Mouse (Mus musculus) kidney, embryonic 14.5 days (tissue): Measurements from ENCODE around the gene Etv6. TPM values are rescaled to one million over a fixed set of nuclear protein-coding genes. Genes with fewer than 3 reads are reported as not detected.

Source experiments
- ATAC-seq: fragments of 200-750 bp; cut with Nextera tagmentation; 2 replicates; pipeline ENCODE4 v1.8.0; 2017; ENCODE audit warnings: moderate number of reproducible peaks, mild to moderate bottlenecking, moderate TSS enrichment, moderate library complexity; ENCODE audit not compliant: low FRiP score, low TSS enrichment
- H3K27ac ChIP-seq: fragments of 300-500 bp; sonication (generic); 2 replicates; pipeline ENCODE4 v1.5.1; 2014; ENCODE audit warnings: low read depth, mild to moderate bottlenecking, low read length, moderate library complexity, mixed read lengths
- H3K27me3 ChIP-seq: fragments of 300-500 bp; sonication (generic); 2 replicates; pipeline ENCODE4 v1.6.1; 2014; ENCODE audit warnings: mild to moderate bottlenecking, low read length; ENCODE audit not compliant: control insufficient read depth, insufficient read depth
- H3K36me3 ChIP-seq: fragments of 300-500 bp; sonication (generic); 2 replicates; pipeline ENCODE4 v1.6.1; 2014; ENCODE audit warnings: low read length, mixed read lengths; ENCODE audit not compliant: control insufficient read depth, insufficient read depth
- H3K4me1 ChIP-seq: fragments of 300-500 bp; sonication (generic); 2 replicates; pipeline ENCODE4 v1.6.1; 2014; ENCODE audit warnings: low read length, mixed read lengths; ENCODE audit not compliant: control insufficient read depth, insufficient read depth
- H3K4me2 ChIP-seq: fragments of 300-500 bp; sonication (generic); replicated peaks from 2 replicates; pipeline ENCODE4 v1.6.1; 2014; ENCODE audit warnings: low read depth, mild to moderate bottlenecking, low read length
- H3K4me3 ChIP-seq: fragments of 300-500 bp; sonication (generic); 2 replicates; pipeline ENCODE4 v1.5.1; 2014; ENCODE audit warnings: mild to moderate bottlenecking, low read length
- H3K9ac ChIP-seq: fragments of 300-500 bp; sonication (generic); 2 replicates; pipeline ENCODE4 v1.6.1; 2014; ENCODE audit warnings: low read depth, mild to moderate bottlenecking, low read length, moderate library complexity
- H3K9me3 ChIP-seq: fragments of 300-500 bp; sonication (generic); 2 replicates; pipeline ENCODE4 v1.6.1; 2016; ENCODE audit warnings: low read length; ENCODE audit not compliant: control insufficient read depth
- WGBS: fragments of 180-500 bp; shearing (Covaris S2); extraction: QIAGEN DNeasy Blood & Tissue Kit; methylation state at CpG from one replicate; pipeline ENCODE4 v1.1.7; 2014; 5-methylcytosine and 5-hydroxymethylcytosine counted together
- polyA plus RNA-seq: library from polyadenylated mRNA; unstranded; fragments of >200 nt; fragmentation: Nextera tagmentation; extraction: Ambion mirVana; gene quantifications from 2 replicates; pipeline ENCODE4 v1.2.1, GENCODE M21; 2014

Etv6 gene
- polyA plus RNA-seq, 1 experiment from 2014 or later = 18.1 TPM

GRCm38 (mm10) chr6:134151022-134151680 is 115.7 kb downstream of the Etv6 start:
- no peak for ATAC-seq
- Histone ChIP-seq H3K27me3 (no peaks in the 10 kb centered on the region), H3K36me3 (no peaks in the 10 kb centered on the region), H3K9ac (no peak overlapping the region), H3K27ac (peak overlapping the region; percentile 45; the same call in 1 of the 2 replicates), H3K9me3 (no peaks in the 10 kb centered on the region), H3K4me3 (no peak overlapping the region), H3K4me2 (no peak overlapping the region), H3K4me1 (peaks cover 17% of the 10 kb centered on the region)
- 49% methylated on average over 15 of the region's 15 CpGs for WGBS

GRCm38 (mm10) chr6:134151853-134152505 is 116.5 kb downstream of the Etv6 start:
- peak; percentile 41 for ATAC-seq
- peak overlapping the region; percentile 45; the same call in 1 of the 2 replicates for H3K27ac ChIP-seq
- H3K4me1 ChIP-seq = peaks cover 17% of the 10 kb centered on the region
- 57% methylated on average over 9 of the region's 9 CpGs for WGBS
- H3K9me3 ChIP-seq = no peaks in the 10 kb centered on the region
- H3K4me2 ChIP-seq = no peak overlapping the region
- H3K36me3 ChIP-seq = no peaks in the 10 kb centered on the region
- no peak overlapping the region for H3K4me3 ChIP-seq
- no peaks in the 10 kb centered on the region for H3K27me3 ChIP-seq
- no peak overlapping the region for H3K9ac ChIP-seq

DNA sequence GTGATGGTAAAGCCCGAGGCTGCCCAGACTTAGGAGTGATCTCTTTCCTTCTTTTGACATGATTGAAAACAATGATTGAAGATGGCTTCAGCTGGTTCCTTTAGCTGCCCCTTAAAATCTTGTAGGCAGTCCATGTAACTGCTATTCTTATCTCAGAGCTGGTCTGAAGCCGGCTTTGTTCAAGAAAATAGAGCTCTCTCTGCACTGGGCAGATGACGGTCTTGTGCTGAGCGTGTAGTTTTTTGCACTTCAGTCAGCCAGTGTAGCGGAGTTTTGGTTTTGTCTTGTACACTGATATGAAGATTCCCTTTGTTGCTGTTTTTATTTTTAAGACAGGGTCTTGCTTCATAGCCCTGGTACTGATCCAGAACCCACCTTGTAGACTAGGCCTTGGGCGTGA is 117.0 kb downstream of the Etv6 start:
- no peaks in the 10 kb centered on the region for H3K36me3 ChIP-seq
- no peak overlapping the region for H3K9ac ChIP-seq
- H3K4me1 ChIP-seq = peaks cover 17% of the 10 kb centered on the region
- no peak for ATAC-seq
- 77% methylated on average over 6 of the region's 6 CpGs for WGBS
- H3K4me3 ChIP-seq = no peak overlapping the region
- no peaks in the 10 kb centered on the region for H3K9me3 ChIP-seq
- H3K4me2 ChIP-seq = no peak overlapping the region
- no peaks in the 10 kb centered on the region for H3K27me3 ChIP-seq
- peak overlapping the region; percentile 34; the same call in 1 of the 2 replicates for H3K27ac ChIP-seq

DNA sequence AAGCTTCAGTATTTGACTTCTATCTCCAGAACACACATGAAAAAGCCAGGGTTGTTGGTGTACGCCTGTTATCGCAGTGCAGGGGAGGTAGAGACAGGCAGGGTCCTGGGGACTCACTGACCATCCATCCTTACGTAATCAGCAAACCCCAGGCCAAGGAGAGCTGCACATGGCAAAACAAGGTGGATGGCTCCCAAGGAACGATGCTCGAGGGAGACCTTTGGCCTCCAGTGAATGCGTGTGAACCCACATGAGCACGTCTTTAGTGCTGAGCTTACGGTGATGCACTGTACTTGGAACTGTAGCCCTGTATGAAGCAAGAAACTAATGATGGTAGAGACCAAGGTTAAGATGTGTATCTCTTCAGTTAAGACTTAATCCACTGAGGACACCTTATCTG is 119.2 kb downstream of the Etv6 start:
- Histone ChIP-seq H3K4me1 (peaks cover 13% of the 10 kb centered on the region; the same call in 1 of the 2 replicates), H3K27me3 (no peaks in the 10 kb centered on the region), H3K36me3 (no peaks in the 10 kb centered on the region), H3K9me3 (no peaks in the 10 kb centered on the region), H3K9ac (no peak overlapping the region), H3K27ac (no peak overlapping the region), H3K4me3 (no peak overlapping the region), H3K4me2 (no peak overlapping the region)
- 85% methylated on average over 8 of the region's 8 CpGs for WGBS
- no peak for ATAC-seq

DNA sequence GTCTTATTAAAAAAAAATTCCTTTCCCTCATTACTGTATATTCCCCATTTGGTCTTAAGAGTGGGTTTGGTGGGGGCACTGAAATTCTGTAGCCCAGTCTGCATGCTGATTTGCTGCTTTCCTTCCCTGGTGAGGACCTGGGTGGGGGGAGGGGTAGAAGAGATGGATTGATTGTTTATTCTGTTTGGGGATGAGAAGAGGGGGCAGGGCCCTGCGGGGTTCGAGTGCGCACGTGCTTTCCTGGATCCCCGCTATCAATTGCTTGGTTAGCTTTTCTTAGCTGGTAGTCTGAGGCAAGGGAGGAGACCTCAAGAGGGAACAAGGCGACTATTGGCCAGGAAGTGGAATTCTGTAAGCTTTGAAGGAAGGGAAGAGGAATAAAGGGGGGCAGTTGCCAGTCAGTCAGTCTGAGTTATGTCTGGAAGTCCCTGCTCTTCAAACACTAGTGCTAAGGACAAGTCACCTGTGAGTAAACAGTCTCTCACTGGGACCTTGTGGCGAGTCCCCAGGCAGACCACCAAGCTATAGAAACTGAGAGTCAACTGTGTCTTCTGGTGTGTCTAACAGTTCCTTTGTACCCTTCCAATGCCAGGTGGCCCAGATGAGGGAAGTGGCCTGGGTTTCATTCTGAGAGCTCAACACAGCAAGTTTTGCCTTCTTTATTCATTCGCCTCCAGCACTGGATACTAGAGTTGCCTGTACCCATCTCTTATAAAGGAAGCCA is 120.6 kb downstream of the Etv6 start:
- no peak for ATAC-seq
- no peak overlapping the region for H3K27ac ChIP-seq
- H3K4me3 ChIP-seq = no peak overlapping the region
- H3K27me3 ChIP-seq = no peaks in the 10 kb centered on the region
- no peaks in the 10 kb centered on the region for H3K9me3 ChIP-seq
- H3K36me3 ChIP-seq = no peaks in the 10 kb centered on the region
- 35% methylated on average over 8 of the region's 8 CpGs for WGBS
- H3K4me1 ChIP-seq = peaks cover 10% of the 10 kb centered on the region; the same call in 1 of the 2 replicates
- H3K4me2 ChIP-seq = no peak overlapping the region
- no peak overlapping the region for H3K9ac ChIP-seq

- WGBS = 28% methylated on average over 6 of the region's 6 CpGs
- H3K36me3 ChIP-seq = no peaks in the 10 kb centered on the region; the same call in 1 of the 2 replicates
- H3K27ac ChIP-seq = no peak overlapping the region
- H3K9ac ChIP-seq = no peak overlapping the region
- H3K4me3 ChIP-seq = no peak overlapping the region
- H3K4me1 ChIP-seq = peaks cover 7% of the 10 kb centered on the region; the same call in 1 of the 2 replicates
- H3K9me3 ChIP-seq = no peaks in the 10 kb centered on the region
- ATAC-seq = peak; percentile 68
- H3K27me3 ChIP-seq = no peaks in the 10 kb centered on the region
- no peak overlapping the region for H3K4me2 ChIP-seq
Measured at GRCm38 (mm10) chr6:134157533-134158115, 122.1 kb downstream of the Etv6 start.

DNA sequence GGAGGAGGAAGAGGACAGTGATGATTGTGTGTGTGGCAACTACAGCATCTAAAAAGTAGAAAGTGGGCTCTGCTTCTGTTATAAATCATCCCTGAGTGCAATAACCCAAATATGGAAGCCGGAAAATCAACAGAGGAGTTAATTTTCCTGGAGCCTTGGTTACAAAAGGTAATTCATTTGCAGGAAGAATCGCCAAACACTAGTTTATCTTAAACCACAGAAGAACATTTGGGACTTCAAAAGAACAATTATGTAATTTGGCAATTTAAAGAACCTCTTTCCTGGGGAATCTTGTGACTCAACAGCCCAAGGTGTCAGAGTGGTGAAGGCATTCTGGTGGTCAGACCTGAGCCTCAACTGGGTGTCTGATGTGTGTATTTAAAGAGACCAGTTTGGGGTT is 122.7 kb downstream of the Etv6 start:
- no peak overlapping the region for H3K4me2 ChIP-seq
- H3K9me3 ChIP-seq = no peaks in the 10 kb centered on the region
- no peak overlapping the region for H3K27ac ChIP-seq
- peaks cover 4% of the 10 kb centered on the region; the same call in 1 of the 2 replicates for H3K4me1 ChIP-seq
- WGBS = 55% methylated on average over 2 of the region's 2 CpGs
- H3K27me3 ChIP-seq = no peaks in the 10 kb centered on the region
- H3K4me3 ChIP-seq = no peak overlapping the region
- no peak overlapping the region for H3K9ac ChIP-seq
- ATAC-seq = no peak
- no peaks in the 10 kb centered on the region; the same call in 1 of the 2 replicates for H3K36me3 ChIP-seq

GRCm38 (mm10) chr6:134159672-134160071 is 124.2 kb downstream of the Etv6 start:
- WGBS = 79% methylated on average over 4 of the region's 4 CpGs
- peaks cover 4% of the 10 kb centered on the region; the same call in 1 of the 2 replicates for H3K4me1 ChIP-seq
- no peaks in the 10 kb centered on the region for H3K9me3 ChIP-seq
- no peak overlapping the region for H3K4me3 ChIP-seq
- H3K9ac ChIP-seq = no peak overlapping the region
- no peaks in the 10 kb centered on the region for H3K27me3 ChIP-seq
- no peak for ATAC-seq
- no peak overlapping the region for H3K27ac ChIP-seq
- H3K36me3 ChIP-seq = no peaks in the 10 kb centered on the region; the same call in 1 of the 2 replicates
- H3K4me2 ChIP-seq = no peak overlapping the region
